Mouse (Mus musculus) megakaryocyte, adult 5-6 weeks (primary cell): ENCODE results near the gene Snrpg. TPM values are rescaled to one million over a fixed set of nuclear protein-coding genes. Genes with fewer than 3 reads are reported as not detected.
A peak's percentile ranks its signal among the peaks of the same experiment; 100 is the strongest.
"Not testable (repeated sequence)": the region's sequence is repeated elsewhere in the genome, so short reads cannot be mapped to it uniquely, and the experiment has no call there.

ENCODE experiments used
- ATAC-seq: 2 replicates; pipeline ENCODE4 v1.8.0; 2016; ENCODE audit warnings: mild to moderate bottlenecking, inconsistent platforms; ENCODE audit not compliant: poor library complexity, severe bottlenecking
- total RNA-seq, 2 experiments: library from RNA; stranded (forward) in 1 of 2; stranded (reverse) in 1 of 2; fragments of 153-499, 151-499 nt in 1 of 2; fragments of 221-1000, 200-1000 nt in 1 of 2; gene quantifications; 2 replicates each; pipeline versions ENCODE4 v1.2.3 to v1.2.4; 2015 to 2017

The Snrpg gene
- total RNA-seq, 2 experiments from 2014 or later: 28.4 to 326 TPM

DNA sequence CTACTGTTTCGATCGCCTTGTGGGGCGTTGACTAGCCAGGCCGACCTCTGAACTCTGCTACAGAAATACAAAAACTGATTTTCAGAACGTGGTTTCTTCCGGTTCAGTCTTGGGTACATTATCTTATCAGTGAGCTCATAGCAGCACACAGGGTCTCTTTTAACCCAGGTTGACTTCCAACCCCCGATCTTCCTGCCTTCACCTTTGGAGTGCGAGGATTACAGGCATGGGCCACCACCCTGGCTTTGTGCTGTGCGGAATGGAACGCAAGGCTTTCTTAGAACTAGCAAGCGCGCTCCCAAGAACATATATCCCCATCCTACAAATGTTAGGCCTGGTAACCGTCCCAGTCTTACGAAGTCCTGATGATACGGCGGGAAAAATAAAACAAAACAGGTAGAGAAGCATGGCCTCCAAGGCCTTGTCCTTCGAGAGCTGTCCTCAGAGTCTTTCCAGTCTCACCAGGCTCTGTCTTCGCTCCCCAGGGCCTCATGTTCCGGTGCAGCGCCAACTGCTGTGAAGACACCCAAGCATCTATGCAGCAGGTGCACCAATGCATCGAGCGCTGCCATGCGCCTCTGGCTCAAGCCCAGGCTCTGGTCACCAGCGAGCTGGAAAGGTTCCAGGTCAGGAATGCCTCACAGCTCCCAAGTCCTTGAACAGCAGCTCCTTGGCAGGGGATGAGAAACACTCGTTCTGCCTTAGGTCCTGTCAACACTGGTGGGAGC, 4.8 kb upstream of the Snrpg start:
- ATAC-seq: no peak

- no peak for ATAC-seq
These were observed 4.3 kb upstream of the Snrpg start for GRCm38 (mm10) chr6:86366853-86367249.

DNA sequence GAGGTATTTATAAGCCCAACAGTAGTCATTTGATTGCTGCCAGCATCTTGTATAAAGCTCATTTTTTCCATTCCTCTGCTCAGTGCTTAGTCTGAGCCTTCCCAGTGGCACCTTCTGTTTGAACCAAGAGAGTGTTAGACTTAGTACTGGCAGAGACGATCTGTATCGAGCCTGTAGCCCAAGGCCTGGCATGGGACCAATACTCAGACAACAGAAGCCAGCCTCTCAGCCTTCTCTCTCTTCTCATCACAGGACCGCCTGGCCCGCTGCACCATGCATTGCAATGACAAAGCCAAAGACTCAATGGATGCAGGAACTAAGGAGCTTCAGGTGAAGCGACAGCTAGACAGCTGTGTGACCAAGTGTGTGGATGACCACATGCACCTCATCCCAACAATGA, 2.6 kb upstream of the Snrpg start:
- no peak for ATAC-seq

- ATAC-seq: no peak
These were observed 901 bp upstream of the Snrpg start for GRCm38 (mm10) chr6:86370093-86370713.

DNA sequence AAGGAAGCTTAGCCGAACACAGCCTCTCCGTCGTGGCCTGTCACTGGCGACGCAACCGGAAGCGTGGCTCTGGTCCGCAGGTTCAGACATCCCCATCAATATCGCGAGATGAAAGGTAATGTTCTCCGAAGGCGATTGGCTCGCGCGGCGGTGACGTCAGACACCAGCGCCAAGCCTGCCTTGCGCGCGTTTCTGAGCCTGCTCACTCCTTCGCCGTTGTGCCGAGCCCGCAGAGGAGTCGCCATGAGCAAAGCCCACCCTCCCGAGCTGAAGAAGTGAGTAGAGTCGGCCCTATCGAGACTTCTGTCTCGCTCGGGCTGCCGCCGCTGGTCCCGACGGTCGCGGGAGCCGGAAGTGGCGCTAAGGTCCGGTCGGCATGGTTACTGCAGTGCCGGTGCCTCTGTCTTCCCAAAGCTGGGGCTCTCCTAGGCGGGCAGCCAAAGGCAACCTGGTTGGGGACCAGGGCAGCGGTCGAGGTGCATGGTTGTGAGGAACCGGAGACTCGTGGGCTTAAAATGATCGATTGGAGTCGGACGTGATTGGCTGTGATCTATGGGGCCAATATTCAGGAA, 322 bp downstream of the Snrpg start:
- peak; percentile 98 for ATAC-seq

DNA sequence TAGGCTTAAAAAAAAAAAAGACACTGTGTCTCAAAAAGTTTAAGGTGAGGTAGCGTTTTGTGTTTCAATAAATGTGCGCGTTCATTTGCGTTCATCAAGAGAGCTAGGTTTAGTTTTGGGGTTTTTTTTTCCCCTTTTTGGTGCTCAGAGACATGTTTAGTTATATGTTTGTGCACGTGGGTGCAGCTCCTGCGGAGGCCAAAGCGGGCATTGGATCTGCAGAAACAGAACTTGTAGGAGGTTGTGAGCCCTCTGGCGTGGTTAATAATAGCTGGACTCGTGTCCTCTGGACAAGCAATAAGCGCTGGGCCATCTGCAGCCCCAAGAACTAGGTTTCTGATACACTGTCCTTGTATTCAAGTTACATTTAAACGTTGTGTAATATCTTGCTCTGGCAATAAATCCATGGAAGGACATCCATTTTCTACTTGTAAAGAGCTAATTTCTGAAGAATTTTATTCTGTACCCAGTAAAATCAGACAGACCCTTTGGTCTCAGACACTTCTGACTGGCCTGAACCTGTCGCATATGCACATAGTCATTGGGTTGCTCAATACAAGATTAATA, 929 bp downstream of the Snrpg start:
- no peak for ATAC-seq

DNA sequence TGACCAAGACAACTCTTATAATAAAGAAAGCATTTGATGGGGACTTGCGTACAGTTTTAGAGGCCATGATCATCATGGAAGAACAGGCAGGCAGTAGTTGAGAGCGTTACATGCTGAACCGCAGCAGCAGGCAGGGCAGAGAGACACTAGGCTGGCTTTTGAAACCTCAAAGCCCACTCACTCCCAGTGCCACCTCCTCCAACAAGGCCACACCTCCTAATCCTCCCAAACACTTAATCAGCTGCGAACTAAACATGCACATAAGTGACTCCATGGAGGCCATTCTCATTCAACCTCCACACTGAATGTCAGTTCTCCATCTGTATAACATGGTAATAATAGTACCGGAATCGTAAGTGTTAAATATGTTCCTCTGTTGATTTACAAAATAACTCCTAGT, 2.5 kb downstream of the Snrpg start:
- ATAC-seq: no peak

- ATAC-seq: no peak
These were observed 7.2 kb downstream of the Snrpg start for GRCm38 (mm10) chr6:86378341-86378740.

DNA sequence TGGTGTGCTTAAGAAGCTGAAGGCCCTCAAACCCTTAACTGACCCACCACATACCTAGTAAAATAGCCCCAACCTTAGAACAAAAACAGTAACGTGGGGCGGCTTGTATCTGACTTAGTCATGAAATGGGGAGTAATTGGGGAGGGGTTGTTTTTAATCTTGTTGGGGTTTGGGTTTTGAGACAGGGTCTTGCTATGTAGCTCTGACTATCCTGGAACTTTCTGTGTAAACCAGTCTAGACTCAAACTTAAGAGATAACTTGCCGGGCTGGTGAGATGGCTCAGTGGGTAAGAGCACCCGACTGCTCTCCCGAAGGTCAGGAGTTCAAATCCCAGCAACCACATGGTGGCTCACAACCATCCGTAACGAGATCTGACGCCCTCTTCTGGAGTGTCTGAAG, 9.0 kb downstream of the Snrpg start:
- ATAC-seq: not testable (repeated sequence)

- no peak for ATAC-seq
These were observed 11.4 kb downstream of the Snrpg start for GRCm38 (mm10) chr6:86382551-86382950.

DNA sequence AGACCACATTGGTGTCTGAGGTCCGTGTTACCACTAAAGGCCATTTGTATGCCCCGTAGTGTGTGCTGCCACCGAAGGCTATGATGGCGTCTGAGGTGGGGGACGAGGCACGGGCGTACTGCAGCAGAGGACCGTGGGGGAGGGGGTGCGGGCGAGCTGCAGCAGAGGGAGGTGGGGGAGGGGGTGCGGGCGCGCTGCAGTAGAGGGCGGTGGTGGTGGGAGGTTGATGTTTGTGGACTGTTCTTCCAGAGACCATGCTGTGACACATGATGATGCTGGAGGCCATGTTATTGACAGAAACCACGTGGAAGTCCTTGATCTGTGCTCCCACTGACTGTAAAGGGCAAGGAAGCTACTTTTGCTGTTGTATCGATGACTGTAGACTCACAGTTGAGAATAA, 12.3 kb downstream of the Snrpg start:
- no peak for ATAC-seq

- no peak for ATAC-seq
These were observed 13.6 kb downstream of the Snrpg start for GRCm38 (mm10) chr6:86384692-86385091.

GRCm38 (mm10) chr6:86385362-86386104, 14.4 kb downstream of the Snrpg start:
- no peak for ATAC-seq

- no peak for ATAC-seq
These were observed 16.2 kb downstream of the Snrpg start for GRCm38 (mm10) chr6:86387313-86387712.

GRCm38 (mm10) chr6:86388461-86388860, 17.4 kb downstream of the Snrpg start:
- ATAC-seq: no peak

- ATAC-seq: no peak
These were observed 20.2 kb downstream of the Snrpg start for GRCm38 (mm10) chr6:86391326-86391725.

DNA sequence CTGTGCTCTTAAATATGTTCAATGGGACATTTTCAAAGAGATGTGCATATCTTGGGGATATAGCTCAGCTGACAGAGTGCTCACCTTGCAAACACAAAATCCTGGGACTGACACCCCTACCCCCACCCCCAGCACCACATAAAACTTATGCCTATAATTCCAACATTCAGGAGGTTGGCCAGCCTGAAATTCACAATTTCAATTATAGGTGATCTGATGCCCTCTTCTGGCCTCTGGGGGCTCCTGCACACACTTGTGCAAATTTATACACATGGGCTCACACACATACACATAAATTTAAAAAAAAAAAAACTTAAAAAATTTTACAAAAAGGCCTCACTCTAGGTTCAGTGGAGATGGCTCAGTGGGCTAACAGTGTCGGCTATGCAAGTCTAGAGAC, 22.1 kb downstream of the Snrpg start:
- ATAC-seq: no peak

DNA sequence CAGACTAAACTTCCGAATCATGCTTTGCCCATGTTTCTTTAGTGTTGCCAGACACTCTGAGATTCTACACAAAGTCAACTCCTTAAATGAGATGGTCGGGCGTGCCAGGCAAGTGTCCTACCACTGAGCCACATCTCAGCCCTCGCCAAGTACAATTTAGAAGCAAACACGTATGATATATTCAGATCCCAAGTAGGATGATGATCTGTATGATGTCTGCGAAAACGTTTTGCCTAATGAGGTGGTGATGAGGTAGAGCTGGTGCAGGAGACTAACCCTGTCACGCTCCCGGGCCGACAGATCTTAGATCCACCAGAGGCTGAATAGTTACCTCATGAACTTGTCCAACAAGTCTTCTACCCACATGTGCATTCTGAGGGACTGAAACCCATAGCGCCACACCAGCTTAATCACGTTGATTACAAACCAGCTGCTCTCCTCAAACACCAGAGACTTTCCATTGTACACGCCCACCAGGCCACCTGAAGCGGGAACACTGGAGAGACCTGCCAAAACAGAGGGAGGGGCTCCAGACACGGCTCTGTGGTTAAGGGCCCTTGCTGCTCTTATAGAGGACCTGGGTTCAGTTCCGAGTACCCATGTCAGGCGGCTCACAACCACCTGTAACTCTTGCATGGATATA, 23.1 kb downstream of the Snrpg start:
- ATAC-seq: no peak

- no peak for ATAC-seq
These were observed 23.9 kb downstream of the Snrpg start for GRCm38 (mm10) chr6:86395021-86395420.

- ATAC-seq: peak; percentile 50
These were observed 24.9 kb downstream of the Snrpg start for GRCm38 (mm10) chr6:86395969-86396368.
